Mouse (Mus musculus) gastrocnemius, adult 18-20 months (tissue): Measurements from ENCODE around the gene Slc25a44. TPM values are rescaled to one million over a fixed set of nuclear protein-coding genes. Genes with fewer than 3 reads are reported as not detected.
A peak's percentile ranks its signal among the peaks of the same experiment; 100 is the strongest.
"Not testable (repeated sequence)": the region's sequence is repeated elsewhere in the genome, so short reads cannot be mapped to it uniquely, and the experiment has no call there.

Source experiments
- DNase-seq: peaks from one replicate; pipeline ENCODE4 v3.0.0; 2021; ENCODE audit warnings: low spot score
- total RNA-seq, 2 experiments: library from RNA; stranded (reverse); gene quantifications; 2 replicates each; pipeline ENCODE4 v1.2.3; 2021

The Slc25a44 gene
- total RNA-seq, 2 experiments from 2014 or later = 18.4 to 19.1 TPM

GRCm38 (mm10) chr3:88415668-88416067 is 9.3 kb downstream of the Slc25a44 start:
- DNase-seq = no peak

GRCm38 (mm10) chr3:88412636-88413035 is 12.3 kb downstream of the Slc25a44 start:
- no peak for DNase-seq

GRCm38 (mm10) chr3:88411681-88412080 is 13.3 kb downstream of the Slc25a44 start:
- DNase-seq = no peak

GRCm38 (mm10) chr3:88410645-88411031 is 14.3 kb downstream of the Slc25a44 start:
- DNase-seq = no peak

GRCm38 (mm10) chr3:88409741-88410644 is 14.9 kb downstream of the Slc25a44 start, which contains the start of gene Pmf1:
Pmf1 (minus strand) TSS chr3:88410331.
- DNase-seq = peak; percentile 94

GRCm38 (mm10) chr3:88408953-88409352 is 16.0 kb downstream of the Slc25a44 start:
- DNase-seq = no peak

GRCm38 (mm10) chr3:88407529-88407928 is 17.4 kb downstream of the Slc25a44 start:
- DNase-seq = no peak

GRCm38 (mm10) chr3:88407090-88407489 is 17.8 kb downstream of the Slc25a44 start:
- peak; percentile 77 for DNase-seq

GRCm38 (mm10) chr3:88403522-88404230 is 21.3 kb downstream of the Slc25a44 start:
- DNase-seq = no peak

GRCm38 (mm10) chr3:88398666-88399065 is 26.3 kb downstream of the Slc25a44 start:
- no peak for DNase-seq

- DNase-seq = no peak
These were observed 29.2 kb downstream of the Slc25a44 start for GRCm38 (mm10) chr3:88395742-88396141.

GRCm38 (mm10) chr3:88395288-88395687 is 29.7 kb downstream of the Slc25a44 start:
- no peak for DNase-seq

GRCm38 (mm10) chr3:88393776-88394375 is 31.1 kb downstream of the Slc25a44 start:
- no peak for DNase-seq

GRCm38 (mm10) chr3:88384364-88384763 is 40.6 kb downstream of the Slc25a44 start, which contains the start of gene Bglap:
Bglap (minus strand) TSS chr3:88384464.
- no peak for DNase-seq

GRCm38 (mm10) chr3:88382383-88382782 is 42.6 kb downstream of the Slc25a44 start:
- DNase-seq = not testable (repeated sequence)

GRCm38 (mm10) chr3:88381389-88382315 is 43.3 kb downstream of the Slc25a44 start:
- DNase-seq = not testable (repeated sequence)

- DNase-seq = not testable (repeated sequence)
These were observed 46.3 kb downstream of the Slc25a44 start, which contains the start of gene Bglap2 for GRCm38 (mm10) chr3:88378599-88378998. Bglap2 (minus strand) TSS chr3:88378699.

GRCm38 (mm10) chr3:88376644-88377043 is 48.3 kb downstream of the Slc25a44 start:
- DNase-seq = not testable (repeated sequence)

- DNase-seq = not testable (repeated sequence)
These were observed 49.0 kb downstream of the Slc25a44 start for GRCm38 (mm10) chr3:88375750-88376626.

- not testable (repeated sequence) for DNase-seq
These were observed 52.3 kb downstream of the Slc25a44 start, which contains the start of gene Bglap3 for GRCm38 (mm10) chr3:88372643-88373042. Bglap3 (minus strand) TSS chr3:88372743.
